Mouse (Mus musculus) CH12.LX (cell line): Measurements from ENCODE around the gene Sorcs1.

ENCODE experiments used
- EP300 ChIP-seq: IDR thresholded peaks from 2 replicates; pipeline ENCODE4 v1.6.1; 2011; ENCODE audit warnings: low read length, improper control_type of control experiment
- ZKSCAN1 ChIP-seq: IDR thresholded peaks from 2 replicates; pipeline ENCODE4 v1.6.1; 2012; ENCODE audit warnings: low read depth, inconsistent platforms, low read length, improper control_type of control experiment, borderline replicate concordance

DNA sequence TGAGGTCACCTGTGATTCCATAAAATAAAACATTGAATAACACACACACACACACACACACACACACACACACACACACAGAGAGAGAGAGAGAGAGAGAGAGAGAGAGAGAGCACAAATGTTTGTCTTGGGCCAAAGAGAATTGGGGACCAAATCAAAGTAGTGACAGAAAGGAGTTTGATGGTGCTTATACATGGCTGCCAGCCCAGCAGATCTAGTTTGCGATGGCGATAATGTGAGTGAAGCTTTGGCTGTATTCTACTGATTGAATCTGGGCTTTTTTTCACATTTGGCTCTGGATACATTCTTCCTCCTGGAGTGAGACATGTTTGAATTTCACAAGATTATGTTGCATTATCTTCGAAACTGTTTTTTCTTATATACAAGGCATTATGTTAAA lies 209.9 kb downstream of the Sorcs1 start:
- TF ChIP-seq EP300 = no peak
- no peak for TF ChIP-seq ZKSCAN1
